In genomic region chr1:118757340-118758030, GRCm38 (mm10) we compare ENCODE assay signal across 22 mouse cellular contexts.
"Had no signal": no experiment of that assay in that cellular context is flagged by ENCODE, and none has a peak within 500 bp of the region (broad histone marks: within the 10 kb centered on the region; RNA-seq: fewer than 3 reads in every experiment).

No protein-coding gene starts in this region.

- H3K9ac ChIP-seq: limb, embryonic 13.5 days; liver, embryonic 12.5 days; liver, embryonic 15.5 days; lung, embryonic 15.5 days; midbrain, embryonic 13.5 days; neural tube, embryonic 13.5 days; stomach, embryonic 15.5 days had no signal

- H3K4me3 ChIP-seq: limb, embryonic 10.5 days; limb, embryonic 13.5 days; liver, embryonic 12.5 days; liver, embryonic 15.5 days; lung, embryonic 15.5 days; megakaryocyte, embryonic 14.5 days; midbrain, embryonic 10.5 days; midbrain, embryonic 13.5 days; myocyte; neural tube, embryonic 13.5 days; stomach, embryonic 15.5 days had no signal

- H3K9me3 ChIP-seq: limb, embryonic 10.5 days; limb, embryonic 13.5 days; liver, embryonic 12.5 days; liver, embryonic 15.5 days; lung, embryonic 15.5 days; megakaryocyte, embryonic 14.5 days; midbrain, embryonic 10.5 days; midbrain, embryonic 13.5 days; neural tube, embryonic 13.5 days; stomach, embryonic 15.5 days had no signal

- H3K27me3 ChIP-seq: limb, embryonic 13.5 days; liver, embryonic 12.5 days; liver, embryonic 15.5 days; lung, embryonic 15.5 days; midbrain, embryonic 13.5 days; neural tube, embryonic 13.5 days; stomach, embryonic 15.5 days had no signal

- DNase-seq: kidney, postnatal 36 days; liver; lung, adult 18-20 months; lung, postnatal 10 days; lung, postnatal 36 days; retina, postnatal 1 day; right cerebral cortex, postnatal 25 days; spleen, adult 18-20 months; thymus, adult 18-20 months; thymus, postnatal 36 days had no signal

- ATAC-seq: liver, embryonic 12.5 days; midbrain, embryonic 13.5 days; midbrain, embryonic 16.5 days had no signal

- H3K27ac ChIP-seq: limb, embryonic 10.5 days; limb, embryonic 13.5 days; liver, embryonic 12.5 days; liver, embryonic 15.5 days; lung, embryonic 15.5 days; midbrain, embryonic 10.5 days; midbrain, embryonic 13.5 days; neural tube, embryonic 13.5 days; stomach, embryonic 15.5 days had no signal

- H3K36me3 ChIP-seq: limb, embryonic 10.5 days; limb, embryonic 13.5 days; liver, embryonic 12.5 days; liver, embryonic 15.5 days; lung, embryonic 15.5 days; midbrain, embryonic 10.5 days; midbrain, embryonic 13.5 days; neural tube, embryonic 13.5 days; stomach, embryonic 15.5 days had no signal

- H3K4me2 ChIP-seq: limb, embryonic 13.5 days; liver, embryonic 12.5 days; liver, embryonic 15.5 days; lung, embryonic 15.5 days; midbrain, embryonic 13.5 days; neural tube, embryonic 13.5 days; stomach, embryonic 15.5 days had no signal

- H3K4me1 ChIP-seq: liver, embryonic 12.5 days; liver, embryonic 15.5 days; lung, embryonic 15.5 days; neural tube, embryonic 13.5 days; stomach, embryonic 15.5 days had no signal
